ENCODE assay signal across 8 mouse cellular contexts in genomic region chr17:50470432-50471078, GRCm38 (mm10). TPM values are rescaled to one million over a fixed set of nuclear protein-coding genes. Genes with fewer than 3 reads are reported as not detected.
DNase-seq lines count a peak whose midpoint lies in the region; ATAC-seq and TF ChIP-seq lines count a peak whose summit lies in the region.

No protein-coding gene starts in this region.

- ATAC-seq in forebrain, postnatal 0 days: peak; percentile 83
- ATAC-seq in lung, embryonic 15.5 days (ENCODE audit: borderline replicate concordance, extremely low read depth, low FRiP score, low TSS enrichment): peak; percentile 64; the same call in 1 of the 2 replicates
- ATAC-seq in neural tube, embryonic 15.5 days (ENCODE audit: low FRiP score): peak; percentile 66; the same call in 1 of the 2 replicates

- TF ChIP-seq POLR2A in CH12.LX (IDR thresholded peaks at IDR 0.05; ENCODE audit: low read depth, low read length): peak; percentile 66
- no peak for TF ChIP-seq POLR2A in brain, embryonic 14.5 days (IDR thresholded peaks at IDR 0.05; ENCODE audit: borderline replicate concordance, extremely low read depth, insufficient read depth, insufficient read length, poor library complexity, severe bottlenecking)

- in situ Hi-C loops in CH12.LX (cut with MboI; ENCODE audit: low pct_ligation_motif_present, low pct_unique_long_range_greater_than_20kb, low sequenced_read_pairs): no loop called here

- H3K27me3 ChIP-seq in CH12.LX (replicated peaks): no peaks in the 10 kb centered on the region
- H3K27me3 ChIP-seq in forebrain, postnatal 0 days (ENCODE audit: insufficient read depth, low read length): no peaks in the 10 kb centered on the region
- no peaks in the 10 kb centered on the region for H3K27me3 ChIP-seq in hindbrain, embryonic 10.5 days (ENCODE audit: insufficient read depth, poor library complexity, severe bottlenecking)
- H3K27me3 ChIP-seq in lung, embryonic 15.5 days: no peaks in the 10 kb centered on the region
- no peaks in the 10 kb centered on the region for H3K27me3 ChIP-seq in neural tube, embryonic 15.5 days (replicated peaks)

- H3K4me3 ChIP-seq in CH12.LX (replicated peaks in 1 of 3; ENCODE audit: low read depth in 2 of 3, low read length in 2 of 3, poor library complexity in 1 of 3): peak overlapping the region; percentile 49 to 69 (median 57)
- peak overlapping the region; percentile 21 for H3K4me3 ChIP-seq in forebrain, postnatal 0 days (ENCODE audit: low read depth, low read length)
- H3K4me3 ChIP-seq in hindbrain, embryonic 10.5 days: peak overlapping the region; percentile 32; the same call in 1 of the 2 replicates
- peak overlapping the region; percentile 23 for H3K4me3 ChIP-seq in lung, embryonic 15.5 days
- peak overlapping the region; percentile 14 for H3K4me3 ChIP-seq in neural tube, embryonic 15.5 days (replicated peaks)

- H3K79me2 ChIP-seq in CH12.LX (replicated peaks; ENCODE audit: control insufficient read depth, extremely low read depth, insufficient read depth, poor library complexity, severe bottlenecking): no peaks in the 10 kb centered on the region

- H3K4me2 ChIP-seq in CH12.LX (ENCODE audit: insufficient read depth, low read depth, poor library complexity, severe bottlenecking): peak overlapping the region; percentile 88
- peak overlapping the region; percentile 42 for H3K4me2 ChIP-seq in forebrain, postnatal 0 days (ENCODE audit: low read depth)
- peak overlapping the region; percentile 40 for H3K4me2 ChIP-seq in lung, embryonic 15.5 days
- H3K4me2 ChIP-seq in neural tube, embryonic 15.5 days: peak overlapping the region; percentile 55

- dilution Hi-C loops in CH12.LX (cut with MboI; ENCODE audit: extremely low pct_ligation_motif_present, extremely low pct_unique_long_range_greater_than_20kb, low sequenced_read_pairs): no loop called here

- no peak for TF ChIP-seq CTCF in CH12.LX (conservative IDR thresholded peaks at IDR 0.05 in 1 of 2, IDR thresholded peaks at IDR 0.05 in 1 of 2; ENCODE audit: low read depth in 2 of 2, low read length in 2 of 2)
- no peak for TF ChIP-seq CTCF in brain, embryonic 14.5 days (IDR thresholded peaks at IDR 0.05; ENCODE audit: borderline replicate concordance, extremely low read depth, insufficient read depth, insufficient read length)
- TF ChIP-seq CTCF in forebrain, postnatal 0 days (IDR thresholded peaks at IDR 0.05; ENCODE audit: low read depth): no peak

- DNase-seq in CH12.LX (ENCODE audit: extremely low read depth): peak; percentile 88
- peak; percentile 78 for DNase-seq in brain, embryonic 14.5 days (ENCODE audit: low read depth)
- DNase-seq in forebrain, postnatal 0 days: peak; percentile 78
- DNase-seq in hindbrain, embryonic 10.5 days (ENCODE audit: low spot score): peak; percentile 40
- peak; percentile 22 to 31 for DNase-seq in layer of hippocampus, adult 8-10 months (ENCODE audit: low spot score in 2 of 2)
- peak; percentile 96 for DNase-seq in thymus, postnatal 0 days (ENCODE audit: low spot score)

- H3K9ac ChIP-seq in CH12.LX (ENCODE audit: insufficient read depth, low read depth): peak overlapping the region; percentile 71
- H3K9ac ChIP-seq in forebrain, postnatal 0 days: peak overlapping the region; percentile 40; the same call in 1 of the 2 replicates
- no peak overlapping the region for H3K9ac ChIP-seq in lung, embryonic 15.5 days
- no peak overlapping the region; the same call in 1 of the 2 replicates for H3K9ac ChIP-seq in neural tube, embryonic 15.5 days (replicated peaks)

- peak overlapping the region; percentile 97 for H3K27ac ChIP-seq in CH12.LX (ENCODE audit: insufficient read depth, low read depth)
- H3K27ac ChIP-seq in forebrain, postnatal 0 days (ENCODE audit: low read depth, low read length): peak overlapping the region; percentile 74
- H3K27ac ChIP-seq in hindbrain, embryonic 10.5 days: peak overlapping the region; percentile 76
- H3K27ac ChIP-seq in lung, embryonic 15.5 days: peak overlapping the region; percentile 90
- H3K27ac ChIP-seq in neural tube, embryonic 15.5 days (replicated peaks): peak overlapping the region; percentile 76; the same call in 1 of the 2 replicates

- no peaks in the 10 kb centered on the region for H3K9me3 ChIP-seq in CH12.LX (replicated peaks; ENCODE audit: low read length)
- H3K9me3 ChIP-seq in forebrain, postnatal 0 days (ENCODE audit: low read length): no peaks in the 10 kb centered on the region
- no peaks in the 10 kb centered on the region for H3K9me3 ChIP-seq in hindbrain, embryonic 10.5 days
- H3K9me3 ChIP-seq in lung, embryonic 15.5 days: no peaks in the 10 kb centered on the region
- H3K9me3 ChIP-seq in neural tube, embryonic 15.5 days (replicated peaks): no peaks in the 10 kb centered on the region

- no peak for TF ChIP-seq RAD21 in CH12.LX (IDR thresholded peaks at IDR 0.05; ENCODE audit: low read depth, low read length)

- no peak for TF ChIP-seq EP300 in CH12.LX (IDR thresholded peaks at IDR 0.05; ENCODE audit: low read length)

- 11% methylated on average over 16 of the region's 16 CpGs for WGBS in forebrain, postnatal 0 days
- WGBS in hindbrain, embryonic 10.5 days: 43% methylated on average over 16 of the region's 16 CpGs
- 13% methylated on average over 16 of the region's 16 CpGs for WGBS in lung, embryonic 15.5 days
- 32% methylated on average over 16 of the region's 16 CpGs for WGBS in neural tube, embryonic 15.5 days

- H3K36me3 ChIP-seq in CH12.LX (replicated peaks in 1 of 2; ENCODE audit: control insufficient read depth in 1 of 2, insufficient read depth in 1 of 2, low read length in 1 of 2): no peaks in the 10 kb centered on the region
- H3K36me3 ChIP-seq in forebrain, postnatal 0 days (ENCODE audit: insufficient read depth): no peaks in the 10 kb centered on the region
- no peaks in the 10 kb centered on the region for H3K36me3 ChIP-seq in hindbrain, embryonic 10.5 days
- no peaks in the 10 kb centered on the region for H3K36me3 ChIP-seq in lung, embryonic 15.5 days
- no peaks in the 10 kb centered on the region for H3K36me3 ChIP-seq in neural tube, embryonic 15.5 days

- H3K4me1 ChIP-seq in CH12.LX (ENCODE audit: control insufficient read depth in 1 of 2, insufficient read depth in 2 of 2): peaks cover 8 to 13% of the 10 kb centered on the region in 2 experiments; a peak in 3 of 4 replicates
- H3K4me1 ChIP-seq in forebrain, postnatal 0 days (ENCODE audit: insufficient read depth): peaks cover 11% of the 10 kb centered on the region
- H3K4me1 ChIP-seq in hindbrain, embryonic 10.5 days (replicated peaks): peaks cover 28% of the 10 kb centered on the region
- H3K4me1 ChIP-seq in lung, embryonic 15.5 days: peaks cover 13% of the 10 kb centered on the region
- peaks cover 15% of the 10 kb centered on the region for H3K4me1 ChIP-seq in neural tube, embryonic 15.5 days

TF ChIP-seq in CH12.LX, 34 proteins besides CTCF, POLR2A, EP300 and RAD21 (continues in another document):
- TF ChIP-seq SMC3 (IDR thresholded peaks at IDR 0.05; ENCODE audit: low read depth, low read length) (no peak), JUN (IDR thresholded peaks at IDR 0.05; ENCODE audit: insufficient read depth, low read depth, low read length) (peak; percentile 54; the same call in 1 of the 2 replicates), SIN3A (IDR thresholded peaks at IDR 0.05; ENCODE audit: low read length) (peak; percentile 92), MAZ (IDR thresholded peaks at IDR 0.05; ENCODE audit: low read depth, low read length) (no peak), CHD1 (IDR thresholded peaks at IDR 0.05; ENCODE audit: low read depth, low read length) (no peak), MEF2A (IDR thresholded peaks at IDR 0.05; ENCODE audit: borderline replicate concordance, low read depth, low read length) (peak; percentile 22; the same call in 1 of the 2 replicates), MAX (IDR thresholded peaks at IDR 0.05; ENCODE audit: low read length) (peak; percentile 68), IRF4 (IDR thresholded peaks at IDR 0.05; ENCODE audit: low read depth, low read length) (peak; percentile 69; the same call in 1 of the 2 replicates), MYC (IDR thresholded peaks at IDR 0.05; ENCODE audit: low read depth, low read length) (peak; percentile 73; the same call in 1 of the 2 replicates), KAT2A (IDR thresholded peaks at IDR 0.05; ENCODE audit: insufficient replicate concordance, low read length) (no peak), ZC3H11A (IDR thresholded peaks at IDR 0.05; ENCODE audit: low read depth, low read length) (no peak), TBP (conservative IDR thresholded peaks at IDR 0.05; ENCODE audit: low read depth, low read length) (peak; percentile 91), MAFK (IDR thresholded peaks at IDR 0.05; ENCODE audit: insufficient replicate concordance, low read length) (no peak), ZKSCAN1 (IDR thresholded peaks at IDR 0.05; ENCODE audit: borderline replicate concordance, low read depth, low read length) (no peak), USF1 (IDR thresholded peaks at IDR 0.05; ENCODE audit: low read depth, low read length) (no peak), POLR2AphosphoS2 (IDR thresholded peaks at IDR 0.05; ENCODE audit: low read depth, low read length) (peak; percentile 61; the same call in 1 of the 2 replicates), UBTF (IDR thresholded peaks at IDR 0.05; ENCODE audit: low read depth, low read length) (0 out of 2 replicates have a peak, but pooled peaks have one; percentile 57), NELFE (IDR thresholded peaks at IDR 0.05; ENCODE audit: low read depth, low read length) (peak; percentile 70; the same call in 1 of the 2 replicates), ZNF384 (IDR thresholded peaks at IDR 0.05; ENCODE audit: low read depth, low read length) (peak; percentile 98), HCFC1 (IDR thresholded peaks at IDR 0.05; ENCODE audit: low read depth, low read length) (peak; percentile 63), ETS1 (conservative IDR thresholded peaks at IDR 0.05; ENCODE audit: low read depth, low read length) (peak; percentile 97), PAX5 (IDR thresholded peaks at IDR 0.05; ENCODE audit: low read length) (no peak)

RNA-seq across cellular contexts. Expression of gene Plcl2, which starts 38.6 kb away (rescaled TPM):
- total RNA-seq in CH12.LX (2012; rRNA removed): 11.7 and 16.6 TPM in 2 replicates
- total RNA-seq in CH12.LX (2014; rRNA removed): 12.7 and 12.9 TPM in 2 replicates
- 9.0 and 9.3 TPM in 2 replicates for polyA plus RNA-seq in CH12.LX (2012; ENCODE audit: insufficient read length, low read depth)
- polyA plus RNA-seq in brain, embryonic 14.5 days (2012; rRNA removed): 15.0 and 20.2 TPM in 2 replicates
- 59.3 and 65.6 TPM in 2 replicates for total RNA-seq in forebrain, postnatal 0 days (2014; rRNA removed)
- polyA plus RNA-seq in forebrain, postnatal 0 days (2015; fragmentation: Nextera tagmentation; extraction: Ambion mirVana): 9.6 and 9.8 TPM in 2 replicates
- 3.6 and 4.1 TPM in 2 replicates for polyA plus RNA-seq in hindbrain, embryonic 10.5 days (2016; fragmentation: Nextera tagmentation; extraction: Ambion mirVana)
- total RNA-seq in layer of hippocampus, adult 8-10 months (2022): 10 to 100 TPM; 60.1 to 64.1 (median 63.2) TPM
- 3.5 and 3.7 TPM in 2 replicates for polyA plus RNA-seq in lung, embryonic 15.5 days (2015; fragmentation: Nextera tagmentation; extraction: Ambion mirVana)
- 8.6 and 9.3 TPM in 2 replicates for polyA plus RNA-seq in neural tube, embryonic 15.5 days (2015; fragmentation: Nextera tagmentation; extraction: Ambion mirVana)
- polyA plus RNA-seq in thymus, postnatal 0 days (2015; fragmentation: Nextera tagmentation; extraction: Ambion mirVana): 5.0 and 5.3 TPM in 2 replicates

Comparison
In these comparisons a context has a peak if more than half of its experiments do, and no peak if none do; other contexts are left out.
1. Peak in every context shown above with its lines: DNase-seq, ATAC-seq, H3K4me3 ChIP-seq and H3K27ac ChIP-seq.
2. DNase-seq: peak in every context shown above with its lines; median percentile 96 in thymus, postnatal 0 days; 88 in CH12.LX; 78 in brain, embryonic 14.5 days; 78 in forebrain, postnatal 0 days; 40 in hindbrain, embryonic 10.5 days; 26 in layer of hippocampus, adult 8-10 months.
3. H3K9ac ChIP-seq: peak in CH12.LX (single experiment) and forebrain, postnatal 0 days (single experiment); none in lung, embryonic 15.5 days (single experiment) and neural tube, embryonic 15.5 days (single experiment).